Mouse (Mus musculus): Measurements from ENCODE around the gene Kif5a. TPM values are rescaled to one million over a fixed set of nuclear protein-coding genes. Genes with fewer than 3 reads are reported as not detected.

Kif5a gene
- polyA plus RNA-seq, 2 experiments, result 0.01 to 0.11 TPM

DNA sequence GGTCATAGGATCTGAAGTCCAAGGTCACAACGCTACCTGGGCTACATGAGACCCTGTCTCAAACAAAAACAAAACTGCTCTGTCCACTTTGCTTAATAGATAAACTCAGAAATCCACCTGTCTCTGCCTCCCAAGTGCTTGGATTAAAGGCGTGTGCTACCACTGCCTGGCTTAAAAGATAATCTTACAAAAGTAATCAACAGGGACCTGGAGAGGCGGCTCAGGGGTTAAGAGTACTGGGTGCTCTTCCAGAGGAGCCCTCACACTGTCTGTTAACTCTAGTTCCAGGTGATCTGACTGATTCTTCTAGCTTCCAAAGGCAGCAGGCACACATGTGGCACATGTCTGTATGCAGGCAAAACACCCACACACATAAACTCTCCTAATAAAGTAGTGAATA is 60.0 kb downstream of the Kif5a start:
- peak overlapping the region; percentile 100 for H3K27ac ChIP-seq
- peak overlapping the region; percentile 3 to 15; a peak in 3 of 4 replicates for H3K4me3 ChIP-seq (ENCODE audit: insufficient read depth in 1 of 2, low read depth in 2 of 2, low read length in 2 of 2)
- H3K9ac ChIP-seq (replicated peaks), result peak overlapping the region; percentile 85

DNA sequence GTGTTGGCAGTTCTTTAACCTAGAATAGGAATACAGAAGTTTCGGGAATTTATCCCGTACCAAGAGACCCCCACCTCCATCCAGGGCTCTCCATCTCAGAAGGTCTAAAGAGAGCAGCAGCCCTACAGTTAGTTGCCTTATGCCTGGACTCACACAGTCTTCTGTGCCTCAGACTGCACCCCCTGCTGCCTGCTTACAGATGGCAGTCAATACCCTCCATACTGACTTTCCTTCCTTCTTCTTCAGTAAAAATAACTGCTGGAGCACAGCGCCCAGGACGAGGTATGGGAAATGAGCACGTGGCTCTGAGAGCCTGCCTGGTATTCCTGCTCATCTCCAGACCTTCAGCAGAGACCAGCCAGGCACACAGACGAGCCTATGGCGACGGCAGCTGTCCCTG is 62.9 kb downstream of the Kif5a start:
- WGBS (ENCODE audit: insufficient replicate concordance), result 75% methylated on average over 8 of the region's 8 CpGs
- Histone ChIP-seq H3K36me3 (replicated peaks; ENCODE audit: control insufficient read depth, insufficient read depth, low read depth) (peaks cover 77% of the 10 kb centered on the region), H3K9me3 (ENCODE audit: control insufficient read depth, low read length) (no peaks in the 10 kb centered on the region), H3K4me2 (ENCODE audit: low read depth) (no peak overlapping the region), H3K4me3 (ENCODE audit: insufficient read depth in 1 of 2, low read depth in 2 of 2, low read length in 2 of 2) (no peak overlapping the region), H3K4me1 (replicated peaks; ENCODE audit: control insufficient read depth in 2 of 2, insufficient read depth in 2 of 2, low read length in 1 of 2) (peaks cover 32 to 37% of the 10 kb centered on the region in 2 experiments), H3K9ac (replicated peaks) (no peak overlapping the region), H3K27me3 (ENCODE audit: control insufficient read depth, insufficient read depth, low read length) (no peaks in the 10 kb centered on the region), H3K27ac (no peak overlapping the region; the same call in 1 of the 2 replicates)
- ATAC-seq (ENCODE audit: insufficient read depth), result no peak
- TF ChIP-seq EP300 (IDR thresholded peaks at IDR 0.05; ENCODE audit: low read depth) (no peak), CTCF (IDR thresholded peaks at IDR 0.05; ENCODE audit: low read depth) (peak; percentile 52)
- DNase-seq (ENCODE audit: low read depth in 3 of 3, low spot score in 3 of 3), result no peak

More for the DNA sequence above, 60.0 kb downstream of the Kif5a start:
- ATAC-seq (ENCODE audit: insufficient read depth) (peak; percentile 75), DNase-seq (ENCODE audit: low read depth in 3 of 3, low spot score in 3 of 3) (peak; percentile 59 to 73 (median 69))
- Histone ChIP-seq H3K4me2 (ENCODE audit: low read depth) (peak overlapping the region; percentile 91), H3K27me3 (ENCODE audit: control insufficient read depth, insufficient read depth, low read length) (no peaks in the 10 kb centered on the region), H3K9me3 (ENCODE audit: control insufficient read depth, low read length) (no peaks in the 10 kb centered on the region), H3K4me1 (replicated peaks; ENCODE audit: control insufficient read depth in 2 of 2, insufficient read depth in 2 of 2, low read length in 1 of 2) (peaks cover 48 to 49% of the 10 kb centered on the region in 2 experiments), H3K36me3 (replicated peaks; ENCODE audit: control insufficient read depth, insufficient read depth, low read depth) (peaks cover 93% of the 10 kb centered on the region)
- WGBS (ENCODE audit: insufficient replicate concordance), result 17% methylated on average over 3 of the region's 3 CpGs
- TF ChIP-seq CTCF (IDR thresholded peaks at IDR 0.05; ENCODE audit: low read depth) (no peak), EP300 (IDR thresholded peaks at IDR 0.05; ENCODE audit: low read depth) (peak; percentile 86)

GRCm38 (mm10) chr10:127199474-127199873 is 63.7 kb downstream of the Kif5a start:
- Histone ChIP-seq H3K4me2 (ENCODE audit: low read depth) (no peak overlapping the region), H3K27ac (no peak overlapping the region), H3K27me3 (ENCODE audit: control insufficient read depth, insufficient read depth, low read length) (no peaks in the 10 kb centered on the region), H3K4me1 (replicated peaks; ENCODE audit: control insufficient read depth in 2 of 2, insufficient read depth in 2 of 2, low read length in 1 of 2) (peaks cover 30 to 33% of the 10 kb centered on the region in 2 experiments), H3K9ac (replicated peaks) (no peak overlapping the region), H3K4me3 (ENCODE audit: insufficient read depth in 1 of 2, low read depth in 2 of 2, low read length in 2 of 2) (no peak overlapping the region), H3K36me3 (replicated peaks; ENCODE audit: control insufficient read depth, insufficient read depth, low read depth) (peaks cover 69% of the 10 kb centered on the region), H3K9me3 (ENCODE audit: control insufficient read depth, low read length) (no peaks in the 10 kb centered on the region)
- TF ChIP-seq EP300 (IDR thresholded peaks at IDR 0.05; ENCODE audit: low read depth) (no peak), CTCF (IDR thresholded peaks at IDR 0.05; ENCODE audit: low read depth) (no peak)
- no peak for ATAC-seq (ENCODE audit: insufficient read depth)
- WGBS (ENCODE audit: insufficient replicate concordance), result 87% methylated on average over 11 of the region's 11 CpGs
- no peak for DNase-seq (ENCODE audit: low read depth in 3 of 3, low spot score in 3 of 3)

- peaks cover 30 to 32% of the 10 kb centered on the region in 2 experiments for H3K4me1 ChIP-seq (replicated peaks; ENCODE audit: control insufficient read depth in 2 of 2, insufficient read depth in 2 of 2, low read length in 1 of 2)
- peaks cover 66% of the 10 kb centered on the region for H3K36me3 ChIP-seq (replicated peaks; ENCODE audit: control insufficient read depth, insufficient read depth, low read depth)
- H3K27ac ChIP-seq, result no peak overlapping the region
- no peak overlapping the region for H3K4me2 ChIP-seq (ENCODE audit: low read depth)
- ATAC-seq (ENCODE audit: insufficient read depth) (no peak), DNase-seq (ENCODE audit: low read depth in 3 of 3, low spot score in 3 of 3) (no peak)
- H3K4me3 ChIP-seq (ENCODE audit: insufficient read depth in 1 of 2, low read depth in 2 of 2, low read length in 2 of 2), result no peak overlapping the region
- no peaks in the 10 kb centered on the region for H3K27me3 ChIP-seq (ENCODE audit: control insufficient read depth, insufficient read depth, low read length)
- no peak overlapping the region for H3K9ac ChIP-seq (replicated peaks)
- TF ChIP-seq EP300 (IDR thresholded peaks at IDR 0.05; ENCODE audit: low read depth), result no peak
- no peak for TF ChIP-seq CTCF (IDR thresholded peaks at IDR 0.05; ENCODE audit: low read depth)
- 80% methylated on average over 5 of the region's 5 CpGs for WGBS (ENCODE audit: insufficient replicate concordance)
- H3K9me3 ChIP-seq (ENCODE audit: control insufficient read depth, low read length), result no peaks in the 10 kb centered on the region
Observed at GRCm38 (mm10) chr10:127199068-127199467, 64.1 kb downstream of the Kif5a start.

GRCm38 (mm10) chr10:127198492-127198891 is 64.7 kb downstream of the Kif5a start:
- no peak overlapping the region for H3K27ac ChIP-seq

More at GRCm38 (mm10) chr10:127198492-127198891, 64.7 kb downstream of the Kif5a start:
- peaks cover 26 to 29% of the 10 kb centered on the region in 2 experiments for H3K4me1 ChIP-seq (replicated peaks; ENCODE audit: control insufficient read depth in 2 of 2, insufficient read depth in 2 of 2, low read length in 1 of 2)
- no peak overlapping the region for H3K4me2 ChIP-seq (ENCODE audit: low read depth)
- peaks cover 60% of the 10 kb centered on the region for H3K36me3 ChIP-seq (replicated peaks; ENCODE audit: control insufficient read depth, insufficient read depth, low read depth)
- TF ChIP-seq EP300 (IDR thresholded peaks at IDR 0.05; ENCODE audit: low read depth) (no peak), CTCF (IDR thresholded peaks at IDR 0.05; ENCODE audit: low read depth) (no peak)
- H3K9me3 ChIP-seq (ENCODE audit: control insufficient read depth, low read length), result no peaks in the 10 kb centered on the region
- H3K27me3 ChIP-seq (ENCODE audit: control insufficient read depth, insufficient read depth, low read length), result no peaks in the 10 kb centered on the region
- ATAC-seq (ENCODE audit: insufficient read depth) (no peak), DNase-seq (ENCODE audit: low read depth in 3 of 3, low spot score in 3 of 3) (no peak)
- H3K9ac ChIP-seq (replicated peaks), result no peak overlapping the region
- 52% methylated on average over 2 of the region's 2 CpGs for WGBS (ENCODE audit: insufficient replicate concordance)
- no peak overlapping the region for H3K4me3 ChIP-seq (ENCODE audit: insufficient read depth in 1 of 2, low read depth in 2 of 2, low read length in 2 of 2)

Data from liver, embryonic 14.5 days (tissue).